Mouse (Mus musculus) embryonic facial prominence, embryonic 11.5 days (tissue): ENCODE measurements around the gene Plxnb2. TPM values are rescaled to one million over a fixed set of nuclear protein-coding genes. Genes with fewer than 3 reads are reported as not detected.
A peak's percentile ranks its signal among the peaks of the same experiment; 100 is the strongest.

Experiments used
- ATAC-seq: fragments of 200-750 bp; cut with Nextera tagmentation; replicated peaks from 2 replicates; pipeline ENCODE4 v1.8.0; 2017; ENCODE audit warnings: low read depth; ENCODE audit not compliant: insufficient number of reproducible peaks, low FRiP score, low TSS enrichment
- DNase-seq: peaks from one replicate; pipeline ENCODE4 v3.0.0-alpha.2; 2015; ENCODE audit warnings: low spot score
- H3K27ac ChIP-seq: fragments of 300-500 bp; sonication (generic); replicated peaks from 2 replicates; pipeline ENCODE4 v1.5.1; 2014; ENCODE audit warnings: mild to moderate bottlenecking, low read depth, low read length, control low read depth
- H3K27me3 ChIP-seq: fragments of 300-500 bp; sonication (generic); 2 replicates; pipeline ENCODE4 v1.6.1; 2014; ENCODE audit warnings: mild to moderate bottlenecking, low read length, moderate library complexity, mixed read lengths; ENCODE audit not compliant: control insufficient read depth, insufficient read depth
- H3K36me3 ChIP-seq: fragments of 300-500 bp; sonication (generic); replicated peaks from 2 replicates; pipeline ENCODE4 v1.6.1; 2014; ENCODE audit warnings: low read depth, mild to moderate bottlenecking, low read length, moderate library complexity, mixed read lengths; ENCODE audit not compliant: control insufficient read depth, insufficient read depth
- H3K4me1 ChIP-seq: fragments of 300-500 bp; sonication (generic); 2 replicates; pipeline ENCODE4 v1.6.1; 2014; ENCODE audit warnings: low read length, mixed read lengths; ENCODE audit not compliant: control insufficient read depth, insufficient read depth
- H3K4me2 ChIP-seq: fragments of 300-500 bp; sonication (generic); 2 replicates; pipeline ENCODE4 v1.6.1; 2014; ENCODE audit warnings: low read depth, mild to moderate bottlenecking, control low read depth, low read length, moderate library complexity
- H3K4me3 ChIP-seq: fragments of 300-500 bp; sonication (generic); 2 replicates; pipeline ENCODE4 v1.5.1; 2014; ENCODE audit warnings: low read depth, low read length, control low read depth
- H3K9ac ChIP-seq: fragments of 300-500 bp; sonication (generic); replicated peaks from 2 replicates; pipeline ENCODE4 v1.6.1; 2014; ENCODE audit warnings: mild to moderate bottlenecking, control low read depth, low read length
- H3K9me3 ChIP-seq: fragments of 300-500 bp; sonication (generic); replicated peaks from 2 replicates; pipeline ENCODE4 v1.6.1; 2016; ENCODE audit warnings: mild to moderate bottlenecking, low read length, inconsistent platforms, mixed read lengths; ENCODE audit not compliant: control insufficient read depth
- WGBS: fragments of 180-500 bp; shearing (Covaris S2); extraction: QIAGEN DNeasy Blood & Tissue Kit; methylation state at CpG from one replicate; pipeline ENCODE4 v1.1.7; 2014; 5-methylcytosine and 5-hydroxymethylcytosine counted together
- polyA plus RNA-seq: library from polyadenylated mRNA; unstranded; fragments of >200 nt; fragmentation: Nextera tagmentation; extraction: Ambion mirVana; gene quantifications from 2 replicates; pipeline ENCODE4 v1.2.1, GENCODE M21; 2014

Plxnb2 gene
- polyA plus RNA-seq, 1 experiment from 2014 or later, result 113 TPM

GRCm38 (mm10) chr15:89140048-89140658 lies 40.4 kb downstream of the Plxnb2 start:
- peak overlapping the region; percentile 98 for H3K4me2 ChIP-seq
- H3K9me3 ChIP-seq, result no peaks in the 10 kb centered on the region
- peaks cover 3% of the 10 kb centered on the region for H3K4me1 ChIP-seq
- ATAC-seq (peak; percentile 21; the same call in 1 of the 2 replicates), DNase-seq (peak; percentile 58)
- H3K36me3 ChIP-seq, result no peaks in the 10 kb centered on the region
- H3K9ac ChIP-seq, result peak overlapping the region; percentile 67
- under 1% methylated on average over 38 of the region's 53 CpGs for WGBS
- H3K27me3 ChIP-seq, result peaks cover 17% of the 10 kb centered on the region
- H3K4me3 ChIP-seq, result peak overlapping the region; percentile 52
- H3K27ac ChIP-seq, result peak overlapping the region; percentile 47; the same call in 1 of the 2 replicates

DNA sequence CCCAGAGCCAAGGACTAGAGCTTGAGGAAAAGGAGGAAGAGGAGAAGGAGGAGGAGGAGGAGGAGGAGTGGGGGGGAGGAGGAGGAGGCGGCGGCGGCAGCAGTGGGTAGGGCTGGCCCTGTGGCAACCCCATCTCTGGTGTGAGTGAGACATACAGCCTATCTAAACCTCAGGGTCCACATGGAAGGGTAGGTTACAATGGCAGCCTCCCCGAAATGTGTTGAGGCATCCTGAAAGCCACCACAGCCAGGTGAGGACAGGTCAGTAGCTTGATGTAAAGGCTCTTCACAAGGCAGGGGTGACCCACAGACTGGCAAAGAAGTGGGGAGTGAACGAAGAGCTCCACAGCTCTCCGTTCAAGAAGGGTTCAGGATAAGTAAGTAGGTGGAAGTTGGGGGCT lies 42.1 kb downstream of the Plxnb2 start:
- no peak overlapping the region for H3K9ac ChIP-seq
- H3K4me3 ChIP-seq, result no peak overlapping the region
- H3K36me3 ChIP-seq, result no peaks in the 10 kb centered on the region
- H3K27ac ChIP-seq, result no peak overlapping the region
- DNase-seq (no peak), ATAC-seq (no peak)
- H3K9me3 ChIP-seq, result no peaks in the 10 kb centered on the region
- H3K27me3 ChIP-seq, result peaks cover 17% of the 10 kb centered on the region
- 89% methylated on average over 6 of the region's 6 CpGs for WGBS
- no peak overlapping the region for H3K4me2 ChIP-seq
- H3K4me1 ChIP-seq, result peaks cover 3% of the 10 kb centered on the region

DNA sequence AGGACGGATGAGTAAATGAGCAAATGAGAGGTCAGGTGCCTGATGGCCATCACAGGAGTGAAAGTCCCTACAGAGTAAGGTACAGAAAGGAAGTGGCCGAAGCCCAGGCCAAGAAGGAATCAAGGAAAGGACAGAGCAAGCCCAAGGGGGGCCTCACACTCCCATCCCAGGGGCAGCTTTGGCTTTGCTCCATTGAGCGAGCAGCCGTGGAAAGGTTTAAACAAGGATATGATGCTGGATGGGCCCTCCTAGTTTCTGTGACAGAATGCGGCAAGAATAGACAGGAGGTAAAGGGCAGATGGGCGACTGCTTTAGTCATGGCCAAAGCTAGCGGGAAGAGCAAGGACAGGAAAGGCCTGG lies 42.6 kb downstream of the Plxnb2 start:
- H3K27ac ChIP-seq, result no peak overlapping the region
- WGBS, result 86% methylated on average over 7 of the region's 7 CpGs
- ATAC-seq, result no peak
- H3K36me3 ChIP-seq, result no peaks in the 10 kb centered on the region
- H3K9me3 ChIP-seq, result no peaks in the 10 kb centered on the region
- DNase-seq, result no peak
- peaks cover 3% of the 10 kb centered on the region for H3K4me1 ChIP-seq
- peaks cover 17% of the 10 kb centered on the region for H3K27me3 ChIP-seq
- H3K4me2 ChIP-seq, result no peak overlapping the region
- H3K4me3 ChIP-seq, result no peak overlapping the region
- no peak overlapping the region; the same call in 1 of the 2 replicates for H3K9ac ChIP-seq

- H3K4me2 ChIP-seq, result no peak overlapping the region
- H3K27ac ChIP-seq, result no peak overlapping the region
- peaks cover 3% of the 10 kb centered on the region for H3K4me1 ChIP-seq
- H3K27me3 ChIP-seq, result peaks cover 17% of the 10 kb centered on the region
- no peak overlapping the region; the same call in 1 of the 2 replicates for H3K9ac ChIP-seq
- 60% methylated on average over 11 of the region's 11 CpGs for WGBS
- no peaks in the 10 kb centered on the region for H3K9me3 ChIP-seq
- DNase-seq (no peak), ATAC-seq (no peak)
- no peak overlapping the region for H3K4me3 ChIP-seq
- no peaks in the 10 kb centered on the region for H3K36me3 ChIP-seq
Observed at GRCm38 (mm10) chr15:89137378-89138045, 43.1 kb downstream of the Plxnb2 start.

- WGBS, result 93% methylated on average over 5 of the region's 5 CpGs
Observed at GRCm38 (mm10) chr15:89136461-89137155, 44.0 kb downstream of the Plxnb2 start.

GRCm38 (mm10) chr15:89131316-89131715 lies 49.3 kb downstream of the Plxnb2 start:
- H3K27me3 ChIP-seq, result no peaks in the 10 kb centered on the region
- ATAC-seq (no peak), DNase-seq (no peak)
- H3K9me3 ChIP-seq, result no peaks in the 10 kb centered on the region
- H3K27ac ChIP-seq, result no peak overlapping the region
- no peaks in the 10 kb centered on the region for H3K36me3 ChIP-seq
- H3K4me1 ChIP-seq, result peaks cover 3% of the 10 kb centered on the region; the same call in 1 of the 2 replicates
- H3K4me3 ChIP-seq, result no peak overlapping the region
- H3K9ac ChIP-seq, result no peak overlapping the region
- 84% methylated on average over 3 of the region's 3 CpGs for WGBS
- no peak overlapping the region for H3K4me2 ChIP-seq

More at GRCm38 (mm10) chr15:89136461-89137155, 44.0 kb downstream of the Plxnb2 start:
- no peak overlapping the region for H3K4me3 ChIP-seq
- H3K36me3 ChIP-seq, result no peaks in the 10 kb centered on the region
- peaks cover 17% of the 10 kb centered on the region for H3K27me3 ChIP-seq
- ATAC-seq (no peak), DNase-seq (no peak)
- H3K9ac ChIP-seq, result no peak overlapping the region
- H3K4me1 ChIP-seq, result peaks cover 3% of the 10 kb centered on the region
- no peaks in the 10 kb centered on the region for H3K9me3 ChIP-seq
- no peak overlapping the region for H3K27ac ChIP-seq
- H3K4me2 ChIP-seq, result no peak overlapping the region

DNA sequence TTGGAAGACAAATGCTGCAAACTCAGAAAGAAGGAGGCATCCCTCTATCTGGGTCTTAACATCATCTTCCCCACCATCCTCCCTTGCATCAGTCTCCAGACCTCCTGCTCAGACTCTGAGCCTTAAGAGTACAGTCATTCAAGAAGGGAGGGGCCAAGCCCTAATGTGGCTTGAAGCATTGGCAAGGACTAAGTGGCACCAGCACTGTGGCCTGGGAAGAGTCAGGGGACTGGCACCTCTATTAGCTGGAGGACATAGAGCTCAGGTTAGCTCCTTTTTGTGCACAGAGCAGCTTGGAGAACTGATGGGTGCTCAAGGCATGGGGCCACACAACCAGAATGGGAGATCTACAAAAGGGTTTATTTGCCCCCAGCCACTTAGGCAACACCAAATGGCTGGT lies 50.3 kb downstream of the Plxnb2 start:
- Histone ChIP-seq H3K36me3 (no peaks in the 10 kb centered on the region), H3K4me1 (peaks cover 3% of the 10 kb centered on the region; the same call in 1 of the 2 replicates), H3K9ac (no peak overlapping the region)

More for the DNA sequence above, 50.3 kb downstream of the Plxnb2 start:
- no peaks in the 10 kb centered on the region for H3K27me3 ChIP-seq
- H3K9me3 ChIP-seq, result no peaks in the 10 kb centered on the region
- no peak overlapping the region for H3K4me3 ChIP-seq
- no peak overlapping the region for H3K4me2 ChIP-seq
- ATAC-seq (no peak), DNase-seq (no peak)
- H3K27ac ChIP-seq, result no peak overlapping the region
